Mouse (Mus musculus): Measurements from ENCODE around the gene Camk1g.

The Camk1g gene

DNA sequence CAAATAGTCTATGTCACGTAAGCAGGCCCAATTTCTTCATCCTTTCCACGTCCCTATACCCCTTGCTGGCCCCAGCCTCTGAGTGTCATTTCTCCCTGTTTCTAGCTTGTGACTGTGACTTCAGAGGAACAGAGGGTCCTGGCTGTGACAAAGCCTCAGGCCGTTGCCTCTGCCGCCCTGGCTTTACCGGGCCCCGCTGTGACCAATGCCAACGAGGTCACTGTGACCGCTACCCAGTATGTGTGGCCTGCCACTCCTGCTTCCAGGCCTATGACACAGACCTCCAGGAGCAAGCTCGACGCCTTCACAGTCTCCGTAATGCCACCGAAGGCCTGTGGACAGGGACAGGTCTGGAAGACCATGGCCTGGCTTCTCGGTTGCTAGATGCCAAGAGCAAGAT lies 38.1 kb downstream of the Camk1g start:
- no peak for DNase-seq

DNA sequence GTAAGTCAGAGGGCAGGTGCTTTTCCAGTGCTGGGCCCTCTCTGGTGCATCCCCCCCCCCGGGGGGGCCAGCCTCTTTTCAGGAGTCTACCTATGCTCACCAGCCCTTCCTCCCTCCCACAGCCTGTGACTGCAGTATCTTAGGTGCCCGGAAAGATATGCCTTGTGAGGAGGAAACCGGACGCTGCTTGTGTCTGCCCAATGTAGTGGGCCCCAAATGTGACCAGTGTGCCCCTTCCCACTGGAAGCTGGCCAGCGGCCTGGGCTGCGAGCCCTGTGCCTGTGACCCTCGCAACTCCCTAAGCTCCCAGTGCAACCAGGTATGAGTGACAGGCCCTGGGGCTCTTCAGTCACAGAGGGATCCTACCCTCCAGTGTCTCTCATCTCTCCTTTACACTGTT lies 39.5 kb downstream of the Camk1g start:
- DNase-seq = no peak

DNA sequence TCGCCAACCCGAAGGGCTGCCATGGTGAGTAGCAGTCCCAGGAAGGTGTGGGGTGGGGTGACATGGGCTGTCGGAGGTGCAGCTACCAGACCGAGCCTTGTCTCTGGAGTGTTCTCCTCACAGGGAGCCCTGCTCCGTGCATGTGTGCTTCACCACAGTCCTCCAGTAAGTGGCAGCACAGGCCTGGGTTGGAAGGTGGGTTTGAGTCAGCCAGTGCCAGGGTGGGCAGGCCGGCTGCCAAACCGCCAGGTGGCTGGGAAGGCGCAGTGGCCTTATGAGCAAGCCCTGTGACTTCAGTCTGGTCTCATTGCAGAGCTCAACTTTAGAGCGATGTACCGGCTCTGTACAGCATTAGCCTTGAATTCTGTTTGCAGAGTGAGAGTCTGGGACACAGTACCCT lies 39.9 kb downstream of the Camk1g start:
- DNase-seq = peak; percentile 98

DNA sequence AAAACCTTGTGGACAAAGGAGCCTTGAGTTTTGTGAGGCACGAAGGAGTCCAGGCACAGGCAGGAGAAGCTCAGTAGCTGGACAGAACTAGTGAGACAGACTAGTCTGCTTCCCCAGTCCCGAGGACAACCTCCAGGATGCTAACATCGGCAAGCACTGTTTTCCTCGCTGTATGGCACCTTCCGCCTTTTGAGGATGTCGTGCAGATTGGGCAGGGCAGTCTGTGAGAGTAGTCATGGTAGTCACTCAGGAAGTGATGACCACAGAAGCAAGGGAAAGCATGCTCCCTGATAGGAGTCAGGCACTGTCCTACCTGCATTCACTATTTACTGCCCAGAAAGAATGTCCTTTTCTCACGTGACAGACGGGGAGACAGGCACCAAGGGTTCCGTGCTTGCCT lies 40.5 kb downstream of the Camk1g start:
- no peak for DNase-seq

DNA sequence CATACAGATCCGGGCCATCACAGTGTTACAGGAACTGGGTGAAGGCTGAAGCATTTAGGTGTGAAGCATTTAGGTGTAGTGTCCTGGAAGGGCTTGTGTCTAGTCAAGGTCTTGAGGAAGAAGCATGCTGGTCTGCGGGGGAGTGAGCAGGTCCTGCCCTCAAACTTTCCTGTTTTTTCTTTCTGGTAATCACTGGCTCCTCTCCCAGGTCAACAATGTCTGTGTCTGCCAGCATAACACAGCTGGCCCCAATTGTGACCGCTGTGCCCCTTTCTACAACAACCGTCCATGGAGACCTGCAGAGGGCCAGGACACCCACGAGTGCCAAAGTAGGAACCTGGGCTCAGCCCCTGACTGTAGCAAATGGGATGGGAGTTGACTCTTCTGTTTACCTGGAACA lies 42.4 kb downstream of the Camk1g start:
- no peak for DNase-seq

DNA sequence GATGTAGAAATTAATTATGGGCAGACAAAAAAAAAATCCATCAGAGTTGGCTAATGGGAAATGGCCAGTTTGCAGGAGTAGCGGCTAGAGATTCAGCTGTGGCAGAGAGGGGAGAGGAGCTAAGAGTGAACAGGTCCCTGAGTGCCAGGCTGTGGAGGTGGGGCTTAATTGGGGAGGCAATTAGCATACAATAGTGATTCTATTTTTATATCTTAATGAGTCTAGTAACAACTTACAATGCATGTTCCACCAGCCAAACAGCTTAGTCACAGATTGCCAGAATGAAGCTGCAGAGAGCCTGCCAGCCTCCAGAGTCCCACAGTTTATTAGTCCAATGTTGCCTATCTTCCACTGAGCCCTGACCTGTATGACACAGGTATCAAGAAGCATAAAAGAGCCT lies 42.9 kb downstream of the Camk1g start:
- no peak for DNase-seq

DNA sequence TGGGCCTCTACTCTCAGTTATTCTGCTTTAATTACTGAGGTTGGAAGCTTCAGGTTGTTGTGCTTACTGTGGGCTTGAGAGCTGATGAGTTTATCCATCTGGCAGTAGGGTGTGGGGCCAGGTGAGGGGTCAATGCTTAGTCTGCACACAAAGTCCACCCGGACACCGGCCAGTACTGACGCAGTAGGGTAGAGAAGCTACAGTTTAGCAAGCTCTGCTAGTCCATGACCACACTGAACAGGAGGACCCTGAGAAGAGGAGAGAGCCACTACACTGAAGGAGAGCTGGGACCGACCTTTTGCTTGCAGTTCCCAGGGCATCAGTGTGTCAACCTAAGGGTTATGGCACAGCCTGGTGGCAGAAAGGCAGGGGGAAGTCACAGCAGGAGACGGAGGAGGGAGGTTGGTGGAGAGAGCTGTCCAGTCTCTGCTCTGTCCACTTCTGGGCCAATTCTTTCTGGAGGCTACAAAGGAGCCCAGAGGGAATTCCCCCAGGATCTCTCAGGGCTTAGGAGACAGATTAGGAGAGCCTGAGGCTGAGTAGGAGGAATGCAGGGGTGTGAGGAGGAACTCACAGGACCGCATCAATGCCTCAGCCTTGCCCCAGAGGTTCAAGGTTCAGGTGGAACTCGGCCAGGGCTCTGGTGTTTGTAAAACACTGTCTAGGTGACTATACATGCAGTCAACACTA lies 43.5 kb downstream of the Camk1g start:
- DNase-seq = no peak

DNA sequence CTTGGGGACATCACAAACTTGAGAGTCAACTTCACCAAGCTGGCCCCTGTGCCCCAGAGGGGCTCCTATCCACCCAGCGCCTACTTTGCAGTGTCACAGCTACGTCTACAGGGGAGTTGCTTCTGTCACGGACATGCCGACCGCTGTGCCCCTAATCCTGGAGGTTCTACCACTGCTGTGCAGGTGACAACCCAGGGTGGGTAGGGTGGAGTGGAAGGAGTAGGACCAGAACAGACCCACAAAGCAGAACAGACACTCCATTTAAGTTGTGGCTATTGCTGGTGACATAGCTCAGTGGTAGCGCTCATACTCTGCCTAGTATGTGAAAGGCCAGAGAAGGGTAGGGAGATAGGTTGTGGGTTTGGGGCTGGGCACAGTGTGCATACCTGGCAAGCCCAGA lies 44.2 kb downstream of the Camk1g start:
- DNase-seq = no peak

DNA sequence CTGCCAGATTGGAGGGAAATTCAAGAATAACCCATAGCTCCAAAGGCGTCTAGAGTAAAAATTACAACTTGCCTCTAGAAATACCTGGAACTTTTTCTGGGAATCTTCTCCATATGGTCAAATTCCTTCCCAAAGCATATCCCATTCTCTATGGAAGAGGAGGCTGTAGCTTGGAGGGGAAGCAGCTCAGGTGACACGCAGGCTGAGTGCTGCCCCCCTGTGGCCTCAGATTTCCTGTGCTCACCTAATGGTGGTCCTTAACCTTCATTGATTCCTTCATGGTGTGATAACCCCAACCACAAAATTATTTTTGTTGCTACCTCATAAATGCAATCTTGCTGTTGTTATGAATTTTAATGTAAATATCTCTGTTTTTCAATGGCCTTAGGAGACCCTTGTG lies 45.9 kb downstream of the Camk1g start:
- no peak for DNase-seq

DNA sequence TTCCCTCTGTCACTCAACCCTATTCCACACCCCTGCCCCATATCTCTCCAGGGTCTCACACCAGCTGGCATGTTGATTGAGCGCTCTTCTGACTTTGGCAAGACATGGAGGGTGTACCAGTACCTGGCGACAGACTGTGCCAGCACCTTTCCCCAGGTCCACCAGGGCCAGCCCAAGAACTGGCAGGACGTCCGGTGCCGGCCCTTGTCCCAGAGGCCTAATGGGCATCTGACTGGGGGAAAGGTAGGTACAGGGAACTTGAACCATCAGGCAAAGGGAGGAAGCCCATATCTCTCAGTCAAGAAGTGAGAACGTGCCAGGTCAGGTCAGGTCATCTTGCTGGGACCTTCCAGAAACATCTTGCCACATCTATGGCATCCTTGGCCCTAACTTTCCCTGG lies 46.4 kb downstream of the Camk1g start:
- DNase-seq = no peak

DNA sequence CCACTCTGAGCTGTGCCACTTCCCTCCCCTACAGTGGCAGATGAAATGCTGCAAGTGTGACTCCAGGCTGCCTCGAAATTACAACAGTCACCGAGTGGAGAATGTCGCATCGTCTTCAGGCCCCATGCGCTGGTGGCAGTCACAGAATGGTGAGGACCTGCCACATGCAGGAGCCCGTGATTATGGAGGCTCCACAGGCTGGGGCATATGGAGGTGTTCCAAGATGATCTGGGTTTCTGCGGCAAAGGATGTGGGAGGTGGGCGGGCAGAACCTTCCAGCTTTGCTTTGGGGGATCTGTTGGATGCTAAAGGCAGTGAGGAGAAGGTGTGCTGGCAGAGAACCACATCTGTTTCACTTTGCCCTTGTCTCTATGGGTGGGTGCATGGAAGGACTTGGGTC lies 49.7 kb downstream of the Camk1g start:
- no peak for DNase-seq

DNA sequence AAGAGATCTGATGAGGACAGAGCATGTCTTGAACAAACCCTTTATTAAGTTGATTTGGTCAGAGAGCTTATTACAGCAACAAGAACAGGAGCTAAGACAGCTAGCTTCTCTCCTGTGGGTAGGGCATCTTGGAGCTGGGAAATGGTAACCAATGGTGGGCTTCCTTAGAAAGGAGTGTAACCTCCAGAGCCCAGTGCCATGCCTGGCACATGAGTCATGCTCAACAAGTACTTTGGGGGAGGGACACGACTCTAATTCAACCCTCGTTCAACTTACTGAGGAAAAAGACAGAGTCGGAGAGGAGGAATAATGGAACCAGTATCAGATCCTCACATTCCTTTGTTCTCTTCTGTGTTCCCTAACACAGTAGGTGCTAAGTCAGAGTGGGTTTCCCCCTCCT lies 50.4 kb downstream of the Camk1g start:
- DNase-seq = no peak

DNA sequence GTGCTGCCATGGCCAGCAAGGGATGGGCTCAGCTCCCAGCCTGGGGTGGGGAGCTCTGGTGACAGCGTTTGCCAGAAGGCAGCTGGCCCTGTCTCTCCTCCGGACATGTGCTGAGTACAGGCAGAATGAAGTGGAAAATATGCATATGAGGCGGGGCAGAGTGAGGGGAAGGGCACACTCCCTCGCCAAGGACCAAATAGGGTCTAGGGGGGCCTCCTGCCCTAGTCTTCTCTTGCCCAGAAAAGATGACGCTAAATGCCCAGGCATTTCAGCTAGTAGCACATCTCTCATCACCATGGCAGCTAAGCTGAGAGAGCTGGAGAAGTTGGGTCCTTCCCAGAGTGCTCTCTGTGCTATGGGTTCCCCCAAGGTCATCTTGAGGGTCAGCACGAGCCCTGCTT lies 52.9 kb downstream of the Camk1g start:
- peak; percentile 85 for DNase-seq

DNA sequence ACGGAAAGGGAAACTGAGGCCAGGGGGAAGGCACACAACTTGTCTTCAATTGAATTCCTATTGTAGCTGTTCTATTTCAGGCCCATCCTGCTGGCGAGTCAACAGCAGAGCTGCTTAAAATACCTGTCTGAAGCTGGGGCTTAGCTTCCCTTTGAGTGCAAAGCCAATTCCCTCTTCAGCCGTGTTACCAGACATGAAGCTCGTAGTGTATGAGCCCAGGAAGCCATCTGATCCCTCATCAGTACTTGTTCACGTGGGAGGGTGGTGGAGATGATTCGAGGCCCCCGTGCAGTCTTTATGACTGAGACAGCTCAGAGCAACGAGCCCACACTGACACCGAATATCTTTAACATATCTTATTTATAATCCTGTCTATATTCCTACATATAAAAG lies 53.7 kb downstream of the Camk1g start:
- no peak for DNase-seq

DNA sequence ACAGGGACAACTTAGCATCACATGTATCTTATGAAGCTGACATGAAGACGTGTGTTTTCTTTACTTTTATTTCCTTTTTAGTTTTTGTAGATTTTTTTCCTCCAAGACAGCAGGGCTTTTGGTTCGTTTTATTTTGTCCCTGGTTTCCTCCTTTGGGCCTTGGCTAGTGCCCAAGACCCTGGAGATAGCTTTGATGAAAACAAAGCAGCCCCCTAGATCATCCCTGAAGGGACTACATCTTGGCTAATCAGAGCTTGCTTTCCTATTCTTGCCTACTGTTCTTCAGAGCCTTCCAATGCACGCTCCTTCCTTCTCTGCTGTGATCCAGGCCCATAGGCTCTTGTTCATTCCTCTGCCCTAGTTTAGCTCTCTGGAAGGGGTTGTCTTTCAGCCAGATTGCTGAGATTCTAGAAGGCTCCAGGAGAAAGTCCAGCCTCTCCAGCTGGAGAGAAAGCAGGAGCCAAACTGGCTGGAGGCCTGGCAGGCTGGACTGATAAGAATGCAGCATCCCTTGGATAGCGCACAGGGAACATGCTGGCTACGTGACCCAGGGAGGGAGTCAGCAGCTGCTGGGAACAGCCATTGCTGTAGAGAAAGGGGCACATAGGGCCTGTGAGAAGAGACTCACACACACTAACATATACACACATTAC lies 54.3 kb downstream of the Camk1g start:
- peak; percentile 94 for DNase-seq

DNA sequence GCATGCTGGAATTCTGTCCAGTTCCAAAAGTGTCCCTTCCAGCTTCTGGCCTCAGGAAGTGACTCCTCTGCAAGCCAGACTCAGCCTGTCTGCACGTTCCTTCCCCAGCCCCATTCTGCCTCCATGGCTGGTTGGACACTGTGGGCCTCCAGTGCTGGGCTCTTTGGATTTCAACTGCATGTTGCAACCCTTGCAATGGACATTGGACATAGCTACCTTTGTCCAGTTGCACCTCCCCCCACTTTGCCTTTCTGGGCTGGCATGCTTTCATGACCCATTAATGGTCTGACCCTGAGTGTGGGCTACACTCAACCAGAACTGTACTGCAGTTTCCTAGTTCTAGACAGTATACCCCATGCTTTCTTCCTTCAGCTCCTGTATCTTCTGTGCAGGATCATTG lies 58.5 kb downstream of the Camk1g start:
- DNase-seq = peak; percentile 8

DNA sequence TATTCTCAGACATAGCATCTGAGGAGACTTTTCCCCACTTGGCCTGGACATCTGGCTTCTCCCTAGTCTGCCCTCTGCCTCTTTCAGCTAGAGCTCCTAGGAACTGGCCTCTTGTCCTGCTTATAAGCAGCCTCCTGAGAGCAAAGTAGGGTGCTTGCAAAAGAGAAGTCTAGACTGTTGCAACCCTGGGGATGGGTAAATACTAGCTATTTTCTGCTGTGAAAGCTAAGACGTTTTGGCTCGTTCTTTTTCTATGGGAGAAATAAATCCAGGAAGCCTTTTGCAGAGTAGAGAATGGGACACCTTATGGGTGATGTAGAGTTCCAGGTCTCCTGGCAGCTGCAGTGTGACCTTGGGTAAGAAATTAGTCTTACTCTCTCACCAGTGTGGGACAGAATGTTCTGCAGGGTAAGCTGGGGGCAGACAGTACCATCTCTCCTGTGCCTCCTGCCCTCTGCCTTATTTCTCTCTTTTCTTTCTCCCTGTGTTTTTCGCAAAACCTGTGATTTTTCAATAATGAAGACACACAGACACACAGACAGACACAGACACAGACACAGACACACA lies 59.5 kb downstream of the Camk1g start:
- DNase-seq = no peak

DNA sequence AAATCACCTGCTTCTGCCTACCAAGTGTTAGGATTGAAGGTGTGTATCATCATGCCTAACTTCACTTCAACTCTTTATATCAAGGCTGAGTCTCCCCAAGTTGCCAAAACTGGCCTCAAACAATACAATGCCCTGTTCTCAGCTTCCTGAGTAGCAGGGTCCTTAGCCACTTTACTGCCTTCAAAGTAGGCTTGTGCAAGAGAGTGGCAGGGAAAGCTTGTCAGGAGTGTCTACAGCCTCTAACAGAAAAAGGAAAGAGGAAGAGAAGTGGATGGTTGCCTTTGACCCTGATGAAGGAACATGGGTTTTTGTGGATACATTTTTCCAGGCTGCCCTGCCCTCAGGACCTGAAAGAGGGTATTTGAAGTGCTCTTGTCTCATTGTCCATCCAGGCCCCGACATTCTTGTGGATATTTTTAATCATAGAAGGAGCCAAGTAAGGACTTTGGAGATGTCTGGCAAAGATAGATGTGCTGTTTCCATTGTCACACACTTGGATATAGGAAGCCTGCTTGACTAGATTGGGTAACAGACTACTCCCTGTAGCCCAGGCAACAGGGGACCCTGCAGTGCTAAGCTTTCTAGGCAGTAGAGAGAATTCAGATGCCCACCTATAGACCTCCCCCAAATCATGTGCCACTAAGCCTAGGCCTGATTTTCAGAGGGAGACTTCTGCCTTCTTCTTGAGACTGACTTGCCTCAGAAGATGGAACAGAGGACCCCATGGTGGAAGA lies 60.1 kb downstream of the Camk1g start:
- DNase-seq = no peak

DNA sequence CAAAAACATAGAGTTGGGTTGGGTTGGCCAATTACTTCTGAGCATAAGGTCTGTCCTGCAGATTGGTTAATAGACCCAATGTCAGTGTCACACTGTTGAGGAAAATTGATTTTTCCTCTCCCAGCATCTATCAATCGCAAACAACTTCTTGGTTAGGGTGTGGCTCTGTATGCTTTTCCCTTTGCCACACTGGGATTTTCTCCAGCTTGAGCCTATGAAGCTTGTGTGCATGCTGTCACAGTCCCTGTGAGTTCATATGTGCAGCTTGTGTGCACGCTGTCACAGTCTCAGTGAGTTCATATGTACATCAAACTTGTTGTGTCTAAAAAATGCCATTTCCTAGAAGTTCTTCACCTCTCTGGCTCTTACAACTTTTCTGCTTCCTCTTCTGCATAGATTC lies 63.3 kb downstream of the Camk1g start:
- DNase-seq = peak; percentile 5

DNA sequence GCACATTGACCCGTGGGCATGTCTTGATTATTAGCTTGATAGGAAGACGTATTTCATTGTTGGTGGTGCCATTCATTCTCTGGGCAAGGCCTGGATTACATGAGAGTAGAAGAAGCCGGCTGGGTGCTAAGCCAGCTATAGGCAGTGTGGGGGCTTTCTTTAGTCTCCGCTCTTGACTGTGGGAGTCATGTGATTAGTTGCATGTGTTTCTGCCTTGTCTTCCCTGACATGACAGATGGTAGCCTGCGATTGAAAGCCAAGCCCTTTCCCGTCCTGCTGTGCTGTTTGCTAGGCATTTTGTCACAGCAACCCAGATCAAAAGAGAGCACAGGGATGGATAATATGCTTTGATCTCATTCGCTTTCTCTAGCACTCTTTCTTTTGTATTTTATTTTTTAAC lies 64.7 kb downstream of the Camk1g start:
- peak; percentile 84 for DNase-seq

DNA sequence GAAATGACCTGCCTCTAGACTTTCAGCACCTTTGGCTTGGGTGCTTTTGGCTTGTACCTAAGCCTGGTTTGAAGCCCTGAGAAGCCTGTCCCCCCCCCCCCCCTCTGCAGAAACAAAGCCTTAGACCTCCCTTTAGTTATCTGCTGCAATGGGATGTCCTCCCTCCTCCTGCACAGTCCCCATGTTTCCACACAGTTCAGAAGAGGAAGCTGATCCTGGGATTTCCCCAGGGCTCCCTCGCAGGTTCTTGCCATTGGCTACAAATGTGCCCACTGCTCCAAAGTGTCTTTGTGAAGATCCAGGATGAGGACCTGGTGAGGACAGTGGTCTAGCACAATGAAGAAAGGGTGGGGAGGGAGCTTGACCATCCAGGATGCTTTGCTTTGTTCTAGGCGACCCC lies 67.0 kb downstream of the Camk1g start:
- no peak for DNase-seq

DNA sequence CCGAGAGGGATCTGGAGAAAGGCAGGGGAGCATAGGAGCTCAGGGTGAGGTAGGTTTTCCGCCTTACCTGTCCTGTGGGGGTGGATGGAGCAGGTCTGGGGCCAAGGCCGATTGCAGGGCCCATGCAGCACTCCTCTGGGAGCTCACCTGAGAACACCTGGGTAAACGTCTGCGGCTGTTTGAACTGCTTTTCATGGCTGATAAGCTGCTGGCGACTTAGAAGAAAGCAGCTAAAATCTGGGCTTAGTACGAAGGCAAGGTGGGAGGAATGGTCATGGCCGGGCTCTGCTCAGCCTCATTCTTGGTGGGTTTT lies 68.0 kb downstream of the Camk1g start:
- no peak for DNase-seq

DNA sequence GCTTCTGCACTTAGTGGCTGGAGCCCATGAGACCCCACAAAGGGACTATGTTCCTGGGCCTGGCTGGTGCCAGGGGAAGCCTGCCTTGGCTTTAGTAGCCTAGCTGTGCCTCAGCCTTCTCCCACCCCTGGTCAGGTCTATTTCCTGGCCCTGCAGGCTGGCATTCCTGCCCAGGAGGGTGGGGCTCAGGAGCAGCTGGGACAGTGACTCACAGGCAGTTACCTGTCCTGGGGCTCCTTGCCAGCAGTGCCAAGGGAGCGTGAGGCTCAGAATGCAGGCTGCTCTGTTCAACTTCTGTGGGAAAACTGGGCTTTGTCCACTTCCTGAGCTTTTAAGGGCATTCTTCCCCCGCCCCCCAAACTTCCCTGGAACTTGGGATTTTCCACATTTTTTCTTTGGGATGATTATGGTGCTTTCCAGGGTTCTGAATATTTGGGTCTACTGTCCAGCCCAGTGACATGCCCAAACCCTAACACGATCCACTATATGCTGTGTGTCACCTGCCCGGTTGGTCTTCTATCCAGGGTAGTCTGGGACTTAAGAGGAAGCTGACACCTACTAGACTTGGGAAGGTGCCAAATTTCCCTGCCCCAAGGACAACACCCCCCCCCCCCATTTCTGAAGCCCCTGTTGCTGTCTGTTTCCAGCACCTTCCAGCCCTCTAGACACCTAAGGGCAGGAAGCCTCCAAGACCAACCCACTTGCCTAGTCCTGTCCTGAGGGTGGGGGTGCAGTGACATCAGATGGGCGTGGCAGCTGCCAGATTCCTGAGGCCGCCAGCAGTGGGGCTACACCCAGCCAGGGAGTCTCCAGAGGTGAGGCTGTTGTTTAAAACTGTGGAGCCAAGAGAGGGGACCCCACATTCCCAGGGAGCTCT lies 68.6 kb downstream of the Camk1g start:
- peak; percentile 60 for DNase-seq

All from cerebellum, adult 11-12 months (tissue).